Mouse (Mus musculus) left cerebral cortex, postnatal 4 days (tissue): ENCODE measurements at regions not wholly inside any gene's neighbourhood (a gene's known extent, or its start where the extent isn't known, plus 50 kb on each side); places are given as distances from the start of the nearest gene placed in this dataset.

Experiments used
- DNase-seq: peaks from one replicate; pipeline ENCODE4 v3.0.0-alpha.2; 2022
- intact Hi-C: fragments of 180-260 bp; cut with DNase I; formaldehyde crosslinking; loops from one replicate; pipeline ENCODE4 v1.15.1; 2025

DNA sequence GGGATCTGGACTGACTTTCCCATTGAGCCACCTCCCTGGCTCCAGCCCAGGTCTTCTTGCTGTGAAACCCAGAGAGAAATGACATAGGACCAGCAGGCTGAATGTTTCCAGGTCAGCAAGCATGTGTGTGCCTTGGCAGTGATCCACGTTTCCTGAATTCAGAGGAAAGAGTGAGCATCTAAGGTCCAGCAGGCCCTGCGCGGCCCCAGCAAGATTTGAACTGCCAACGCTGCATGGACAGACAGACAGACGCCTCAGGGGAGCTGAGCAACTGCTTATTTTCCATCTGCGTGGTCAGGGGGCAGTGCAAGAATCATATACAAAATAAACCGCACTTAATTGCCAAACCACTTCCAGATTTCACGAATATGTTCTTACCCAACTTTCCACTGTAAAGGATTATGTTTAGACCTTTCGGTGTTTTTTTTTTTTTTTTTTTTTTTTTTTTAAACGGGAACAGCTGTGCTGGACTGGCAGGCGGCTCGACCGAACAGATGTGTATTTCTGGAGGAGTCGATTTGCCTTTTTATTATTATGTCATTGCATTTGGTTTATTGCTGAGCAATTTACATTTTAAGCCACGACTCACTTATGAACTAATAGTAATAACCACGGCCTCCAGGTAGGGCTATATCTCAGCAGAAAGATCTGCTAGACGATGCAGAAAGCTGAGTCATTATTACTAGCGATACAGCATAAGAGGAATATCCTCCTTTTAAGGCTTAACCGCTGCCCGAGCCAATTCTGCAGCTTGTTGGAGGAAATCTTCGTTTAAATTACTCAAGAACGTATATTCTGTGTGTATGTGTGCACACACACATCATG is 435.7 kb upstream of the Kazn start:
- DNase-seq, result peak; percentile 31
- intact Hi-C loops, result no loop called here

DNA sequence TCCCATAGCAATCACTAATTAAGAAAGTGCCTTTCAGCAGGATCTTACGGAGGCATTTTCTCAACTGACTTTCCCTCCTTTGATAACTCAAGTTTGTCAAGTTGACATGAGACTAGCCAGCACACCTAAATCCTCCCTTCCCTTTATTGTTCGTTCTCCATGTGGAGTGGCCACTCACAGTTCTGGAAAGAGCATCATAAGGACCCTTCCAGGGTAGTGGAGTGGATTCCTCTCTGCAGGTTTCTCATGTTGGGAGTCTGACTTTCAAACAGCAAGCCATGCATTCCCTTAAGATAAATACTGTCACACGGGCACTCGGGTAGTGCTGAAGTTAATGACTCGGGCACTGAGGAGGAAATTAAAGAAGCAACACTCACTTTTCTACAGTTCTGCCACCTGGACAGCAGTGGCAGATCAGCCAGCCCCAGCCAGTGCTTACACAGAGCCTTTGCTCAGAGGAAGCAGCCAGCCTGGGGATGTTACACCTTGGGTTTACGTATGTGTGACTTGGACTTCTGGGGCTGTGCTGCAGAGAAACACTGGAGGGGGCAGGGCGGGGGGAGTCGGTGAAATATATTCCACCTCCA is 432.8 kb upstream of the Kazn start:
- intact Hi-C loops, result no loop called here
- DNase-seq, result no peak

DNA sequence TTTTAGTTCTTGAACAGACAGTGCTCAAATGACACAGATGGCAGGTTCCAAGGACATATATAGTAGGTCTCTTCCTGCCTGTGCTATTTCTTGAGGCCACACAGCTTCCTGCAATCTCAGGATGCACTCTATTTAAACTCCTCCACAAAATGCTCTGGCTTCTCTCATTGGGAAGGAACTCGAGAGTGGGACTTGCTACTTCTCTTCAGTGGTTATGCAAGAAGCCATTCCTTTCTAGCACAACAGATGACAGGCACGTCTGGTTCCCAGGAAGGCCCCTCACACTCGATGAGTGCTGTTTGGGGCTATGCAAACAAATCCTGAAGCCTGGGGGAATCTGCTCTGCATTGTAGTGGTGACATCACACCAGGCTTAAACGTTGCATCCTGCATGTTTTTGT is 425.6 kb upstream of the Kazn start:
- DNase-seq, result no peak
- intact Hi-C loops, result no loop called here

DNA sequence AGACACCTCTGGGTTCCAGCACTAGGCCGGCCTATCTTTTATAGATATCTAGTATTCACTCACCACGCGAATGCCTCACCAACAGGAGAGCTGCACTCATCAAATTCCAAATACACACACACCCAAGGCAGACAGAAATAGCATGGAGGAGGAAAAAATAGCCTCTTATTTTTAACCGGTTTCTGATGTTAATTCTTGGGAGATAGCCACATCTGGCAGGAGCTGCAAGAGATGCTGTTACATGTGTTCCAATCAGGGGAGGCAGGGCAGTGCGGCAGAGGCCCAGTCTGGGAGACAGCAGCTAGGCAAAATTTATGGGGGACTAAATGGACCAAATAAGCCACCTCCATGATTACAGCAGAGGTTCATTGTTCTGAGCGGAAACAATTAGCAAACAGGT is 419.0 kb upstream of the Kazn start:
- no peak for DNase-seq
- intact Hi-C loops, result no loop called here

- no peak for DNase-seq
- intact Hi-C loops, result no loop called here
Observed at GRCm38 (mm10) chr4:142641069-142641468, 401.9 kb upstream of the Kazn start.

DNA sequence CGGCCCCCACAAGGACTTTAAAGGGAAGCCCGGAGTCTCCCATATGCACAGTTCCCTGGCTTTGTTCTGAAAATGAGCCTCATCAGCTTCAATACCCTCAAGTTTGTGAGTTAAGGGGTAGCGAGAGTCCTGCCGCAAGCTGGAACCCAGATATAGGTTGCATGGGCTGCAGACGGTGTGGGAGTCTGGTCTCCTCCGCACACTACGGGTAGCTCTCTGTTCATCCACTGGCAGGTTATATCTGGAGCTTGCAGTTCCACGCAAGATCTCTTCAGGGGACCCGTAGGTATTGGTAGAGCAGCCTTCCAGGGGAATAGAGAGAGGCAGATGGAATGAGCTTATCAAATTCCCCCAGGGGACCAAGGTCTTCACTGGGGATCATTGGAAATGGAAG is 400.1 kb upstream of the Kazn start:
- DNase-seq, result no peak
- intact Hi-C loops, result no loop called here

GRCm38 (mm10) chr4:142638733-142639339 is 399.6 kb upstream of the Kazn start:
- DNase-seq, result peak; percentile 13
- intact Hi-C loops, result no loop called here

- DNase-seq, result no peak
- intact Hi-C loops, result no loop called here
Observed at GRCm38 (mm10) chr4:142638057-142638456, 398.9 kb upstream of the Kazn start.

DNA sequence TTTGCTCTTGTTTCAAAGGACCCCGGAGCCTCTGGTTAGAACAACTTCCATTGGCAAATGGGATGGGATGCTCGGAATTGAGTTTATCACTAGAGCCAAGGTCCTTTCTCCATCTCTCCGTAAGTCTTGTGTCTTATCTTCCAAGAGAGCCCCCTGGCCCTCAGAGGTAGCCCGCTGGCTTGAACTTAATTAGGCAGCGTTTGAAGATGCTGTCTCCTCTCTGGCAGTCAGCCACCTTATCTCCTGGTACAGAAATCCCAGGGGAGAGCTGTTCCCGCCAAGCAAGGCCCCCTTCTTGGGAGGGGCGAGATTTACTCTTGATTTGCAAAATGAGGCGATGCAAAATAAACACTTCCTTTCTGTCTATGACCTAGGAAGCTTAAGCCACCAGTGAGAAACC is 395.2 kb upstream of the Kazn start:
- DNase-seq, result no peak
- intact Hi-C loops, result no loop called here

- DNase-seq, result no peak
- intact Hi-C loops, result no loop called here
Observed at GRCm38 (mm10) chr4:142633667-142634350, 394.6 kb upstream of the Kazn start.

DNA sequence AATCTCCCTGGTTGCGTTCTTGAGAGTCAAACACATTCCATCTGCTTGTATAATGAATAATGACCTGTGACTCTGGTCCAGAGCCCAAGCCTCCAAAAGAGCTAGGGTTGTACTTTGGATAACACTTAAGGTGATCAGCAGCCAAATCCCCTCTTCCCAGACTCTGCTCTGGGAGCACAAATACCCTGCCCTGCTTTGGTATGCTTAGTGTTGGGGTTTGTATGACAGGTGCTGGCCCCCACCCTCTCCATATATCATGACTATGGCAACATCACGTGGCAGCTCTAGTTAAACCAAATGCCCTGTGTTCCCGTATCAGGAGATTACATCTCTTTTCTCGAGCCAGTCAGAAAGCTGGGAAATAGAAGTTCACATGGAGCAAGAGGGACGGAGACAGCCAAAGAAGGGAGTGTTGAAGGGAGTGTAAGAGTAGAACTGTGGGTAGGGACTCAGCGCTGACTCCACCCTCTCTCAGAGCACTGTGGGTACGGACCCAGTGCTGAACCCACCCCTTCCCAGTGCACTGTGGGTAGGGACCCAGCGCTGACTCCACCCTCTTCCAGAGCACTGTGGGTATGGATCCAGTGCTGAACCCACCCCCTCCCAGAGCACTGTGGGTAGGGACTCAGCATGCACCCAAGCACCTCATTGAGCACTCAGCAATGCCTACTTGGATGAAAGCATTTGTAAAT is 387.4 kb upstream of the Kazn start:
- intact Hi-C loops, result no loop called here
- no peak for DNase-seq

DNA sequence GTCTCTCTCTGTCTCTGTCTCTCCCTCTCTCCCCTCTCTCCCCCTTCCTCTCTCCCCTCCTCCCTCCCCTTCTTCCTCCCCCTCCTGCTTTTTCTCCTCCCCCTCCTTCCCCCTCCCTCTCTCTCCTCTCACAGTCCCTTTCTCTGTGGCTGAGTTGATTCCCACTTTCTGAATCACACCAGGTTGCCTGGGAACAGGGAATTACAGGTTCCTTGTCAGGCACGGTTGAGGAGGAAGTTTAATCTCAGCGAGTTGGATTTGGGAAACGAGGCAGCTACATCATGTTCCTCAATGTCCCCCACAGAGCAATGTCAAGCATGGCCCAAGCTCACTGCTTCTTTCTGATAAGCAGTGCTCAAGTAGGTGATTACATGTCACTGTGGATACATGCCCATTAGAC is 386.3 kb upstream of the Kazn start:
- DNase-seq, result no peak
- intact Hi-C loops, result no loop called here

- intact Hi-C loops, result no loop called here
- DNase-seq, result peak; percentile 74
Observed at GRCm38 (mm10) chr4:142622151-142622861, 383.1 kb upstream of the Kazn start.

DNA sequence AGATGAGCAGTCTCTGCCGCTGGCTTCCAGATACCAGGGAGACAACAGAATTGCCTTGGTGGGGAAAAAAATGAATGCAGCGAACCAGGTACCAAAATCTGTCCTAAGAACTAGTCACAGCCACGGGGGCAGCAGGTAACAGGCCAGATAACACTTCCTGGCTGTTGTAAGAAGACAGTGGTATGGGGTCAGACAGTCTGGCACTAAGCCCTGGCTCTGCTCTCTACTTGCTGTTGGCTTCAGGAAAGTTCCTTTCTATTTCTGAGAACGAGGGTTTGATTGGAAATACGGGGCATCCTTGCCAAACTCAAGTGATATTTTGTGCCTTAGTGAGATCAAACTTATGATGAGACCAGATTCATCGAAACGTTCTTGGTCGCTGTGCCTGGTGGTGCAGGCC is 380.2 kb upstream of the Kazn start:
- DNase-seq, result peak; percentile 25
- intact Hi-C loops, result loop anchor here (10.0 kb wide), 1 partner anchor 265 kb away; no protein-coding TSS in a partner anchor

DNA sequence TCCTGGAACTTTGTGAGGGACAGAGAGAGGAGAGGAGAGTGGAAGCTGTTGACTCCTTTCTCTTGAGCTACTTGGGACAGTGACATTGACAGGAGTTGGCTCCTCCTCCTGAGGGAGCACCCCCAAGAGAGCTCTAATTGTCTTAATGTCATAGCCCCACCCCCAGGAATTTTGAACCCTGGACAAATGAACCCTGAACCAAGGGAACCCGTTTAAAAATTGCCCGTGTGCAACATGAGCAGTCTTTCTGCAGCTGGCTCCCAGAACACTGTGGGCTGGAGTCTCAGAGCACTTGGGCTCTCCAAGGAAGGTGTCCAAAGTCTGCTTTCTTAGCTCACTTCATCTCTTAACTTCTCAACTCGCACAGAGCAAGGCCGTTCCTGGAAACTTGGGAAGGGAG is 379.6 kb upstream of the Kazn start:
- no peak for DNase-seq
- intact Hi-C loops, result loop anchor here (10.0 kb wide), 1 partner anchor 266 kb away; no protein-coding TSS in a partner anchor

DNA sequence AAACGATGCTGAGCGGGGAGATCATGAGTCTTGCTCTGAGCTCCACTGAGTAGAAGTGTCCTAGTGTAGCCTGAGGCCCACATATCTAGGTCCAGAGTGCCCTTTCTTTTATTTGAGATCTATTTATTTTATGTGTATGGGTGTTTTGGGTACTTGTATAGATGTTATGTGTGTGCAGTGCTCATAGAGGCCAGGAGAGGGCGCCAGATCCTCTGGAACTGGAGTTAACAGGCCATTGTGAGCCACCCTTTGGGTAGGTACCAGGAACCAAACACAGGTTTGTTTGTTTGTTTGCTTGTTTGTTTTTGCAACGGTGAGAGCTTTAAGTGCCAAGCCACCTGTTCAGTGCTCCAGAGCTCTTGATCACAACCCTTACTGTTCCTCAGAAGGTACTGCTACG is 378.5 kb upstream of the Kazn start:
- intact Hi-C loops, result loop anchor here (10.0 kb wide), 1 partner anchor 267 kb away; no protein-coding TSS in a partner anchor
- peak; percentile 51 for DNase-seq

DNA sequence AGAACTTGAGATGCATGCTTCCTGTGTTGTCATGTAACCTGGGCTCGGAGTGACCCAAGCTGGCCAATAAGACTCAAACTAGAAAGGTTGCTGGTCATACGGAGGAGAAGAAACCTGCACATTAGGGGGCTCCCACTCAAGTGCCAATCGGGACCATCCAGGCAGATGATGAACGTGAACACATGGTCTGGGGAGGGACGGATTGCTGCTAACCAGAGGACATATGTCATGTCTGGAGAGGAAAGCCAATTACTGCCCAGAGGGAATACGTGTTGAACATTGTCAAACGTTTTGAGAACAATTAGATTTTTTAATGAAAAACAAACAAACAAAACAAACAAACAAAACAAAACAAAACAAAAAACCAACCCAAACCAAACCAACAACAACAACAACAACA is 377.7 kb upstream of the Kazn start:
- intact Hi-C loops, result loop anchor here (10.0 kb wide), 1 partner anchor 268 kb away; no protein-coding TSS in a partner anchor

GRCm38 (mm10) chr4:142605098-142605497 is 365.9 kb upstream of the Kazn start:
- intact Hi-C loops, result no loop called here
- no peak for DNase-seq

More for the DNA sequence above, 377.7 kb upstream of the Kazn start:
- DNase-seq, result peak; percentile 38

GRCm38 (mm10) chr4:142597214-142597613 is 358.0 kb upstream of the Kazn start:
- intact Hi-C loops, result no loop called here

More at GRCm38 (mm10) chr4:142597214-142597613, 358.0 kb upstream of the Kazn start:
- no peak for DNase-seq
